Mouse (Mus musculus): Measurements from ENCODE around the gene Lrrc75b. TPM values are rescaled to one million over a fixed set of nuclear protein-coding genes. Genes with fewer than 3 reads are reported as not detected.
"Not testable (repeated sequence)": the region's sequence is repeated elsewhere in the genome, so short reads cannot be mapped to it uniquely, and the experiment has no call there.

Gene Lrrc75b
- polyA plus RNA-seq, 1 experiment: 1.1 TPM

- Histone ChIP-seq H3K4me3 (no peak overlapping the region), H3K36me3 (ENCODE audit: control insufficient read depth, insufficient read depth) (peaks cover 4% of the 10 kb centered on the region), H3K4me2 (ENCODE audit: low read depth) (no peak overlapping the region), H3K27me3 (ENCODE audit: control insufficient read depth, insufficient read depth, insufficient read length) (no peaks in the 10 kb centered on the region), H3ac (ENCODE audit: control insufficient read depth, insufficient read length) (no peak overlapping the region), H3K79me2 (ENCODE audit: control insufficient read depth, insufficient read depth) (peaks cover 19% of the 10 kb centered on the region)
- TF ChIP-seq MYOG (IDR thresholded peaks at IDR 0.05; ENCODE audit: control insufficient read depth in 1 of 3, insufficient read depth in 1 of 3, insufficient read length in 2 of 3, low read depth in 2 of 3): no peak
- TF ChIP-seq POLR2AphosphoS2 (IDR thresholded peaks at IDR 0.05; ENCODE audit: insufficient read length, low read depth): no peak
- no peak for TF ChIP-seq MAX (IDR thresholded peaks at IDR 0.05; ENCODE audit: low read depth)
- TF ChIP-seq CEBPB (IDR thresholded peaks at IDR 0.05; ENCODE audit: insufficient read depth, poor library complexity, severe bottlenecking): no peak
- no peak for TF ChIP-seq REST (IDR thresholded peaks at IDR 0.05; ENCODE audit: insufficient read depth, insufficient read length)
Observed at GRCm38 (mm10) chr10:75511060-75511459, 49.1 kb downstream of the Lrrc75b start.

GRCm38 (mm10) chr10:75510446-75510845 lies 49.7 kb downstream of the Lrrc75b start:
- Histone ChIP-seq H3ac (ENCODE audit: control insufficient read depth, insufficient read length) (no peak overlapping the region), H3K4me3 (no peak overlapping the region), H3K36me3 (ENCODE audit: control insufficient read depth, insufficient read depth) (peaks cover 4% of the 10 kb centered on the region), H3K79me2 (ENCODE audit: control insufficient read depth, insufficient read depth) (peaks cover 12% of the 10 kb centered on the region), H3K27me3 (ENCODE audit: control insufficient read depth, insufficient read depth, insufficient read length) (no peaks in the 10 kb centered on the region), H3K4me2 (ENCODE audit: low read depth) (no peak overlapping the region)
- TF ChIP-seq SRF (IDR thresholded peaks at IDR 0.05; ENCODE audit: control insufficient read depth, insufficient read length, low read depth): no peak
- TF ChIP-seq MYOD1 (IDR thresholded peaks at IDR 0.05; ENCODE audit: control insufficient read depth in 1 of 3, insufficient read length in 2 of 3, low read depth in 2 of 3): no peak
- no peak for TF ChIP-seq MAX (IDR thresholded peaks at IDR 0.05; ENCODE audit: low read depth)
- TF ChIP-seq MYOG (IDR thresholded peaks at IDR 0.05; ENCODE audit: control insufficient read depth in 1 of 3, insufficient read depth in 1 of 3, insufficient read length in 2 of 3, low read depth in 2 of 3): no peak
- no peak for TF ChIP-seq REST (IDR thresholded peaks at IDR 0.05; ENCODE audit: insufficient read depth, insufficient read length)

GRCm38 (mm10) chr10:75505928-75506327 lies 54.2 kb downstream of the Lrrc75b start:
- not testable (repeated sequence) for H3K4me3 ChIP-seq; H3K27me3 ChIP-seq (ENCODE audit: control insufficient read depth, insufficient read depth, insufficient read length); H3K4me2 ChIP-seq (ENCODE audit: low read depth); H3ac ChIP-seq (ENCODE audit: control insufficient read depth, insufficient read length); H3K36me3 ChIP-seq (ENCODE audit: control insufficient read depth, insufficient read depth); H3K79me2 ChIP-seq (ENCODE audit: control insufficient read depth, insufficient read depth)

- H3K36me3 ChIP-seq (ENCODE audit: control insufficient read depth, insufficient read depth): peaks cover 9% of the 10 kb centered on the region
- H3K27me3 ChIP-seq (ENCODE audit: control insufficient read depth, insufficient read depth, insufficient read length): no peaks in the 10 kb centered on the region
- no peaks in the 10 kb centered on the region for H3K79me2 ChIP-seq (ENCODE audit: control insufficient read depth, insufficient read depth)
- peak overlapping the region; percentile 42 for H3K4me2 ChIP-seq (ENCODE audit: low read depth)
- no peak overlapping the region for H3K4me3 ChIP-seq
- no peak overlapping the region for H3ac ChIP-seq (ENCODE audit: control insufficient read depth, insufficient read length)
- TF ChIP-seq SRF (IDR thresholded peaks at IDR 0.05; ENCODE audit: control insufficient read depth, insufficient read length, low read depth) (no peak), CEBPB (IDR thresholded peaks at IDR 0.05; ENCODE audit: insufficient read depth, poor library complexity, severe bottlenecking) (no peak), TCF3 (IDR thresholded peaks at IDR 0.05; ENCODE audit: insufficient read length, low read depth) (no peak), USF1 (IDR thresholded peaks at IDR 0.05; ENCODE audit: low read depth) (no peak), E2F4 (IDR thresholded peaks at IDR 0.05; ENCODE audit: insufficient read depth) (no peak), MAX (IDR thresholded peaks at IDR 0.05; ENCODE audit: low read depth) (no peak), POLR2A (IDR thresholded peaks at IDR 0.05; ENCODE audit: insufficient read length, low read depth) (no peak), MYOD1 (IDR thresholded peaks at IDR 0.05; ENCODE audit: control insufficient read depth in 1 of 3, insufficient read length in 2 of 3, low read depth in 2 of 3) (no peak), MYOG (IDR thresholded peaks at IDR 0.05; ENCODE audit: control insufficient read depth in 1 of 3, insufficient read depth in 1 of 3, insufficient read length in 2 of 3, low read depth in 2 of 3) (no peak), POLR2AphosphoS2 (IDR thresholded peaks at IDR 0.05; ENCODE audit: insufficient read length, low read depth) (no peak), REST (IDR thresholded peaks at IDR 0.05; ENCODE audit: insufficient read depth, insufficient read length) (no peak)
Observed at GRCm38 (mm10) chr10:75505130-75505495, 55.0 kb downstream of the Lrrc75b start.

- Histone ChIP-seq H3ac (ENCODE audit: control insufficient read depth, insufficient read length) (no peak overlapping the region), H3K27me3 (ENCODE audit: control insufficient read depth, insufficient read depth, insufficient read length) (no peaks in the 10 kb centered on the region), H3K36me3 (ENCODE audit: control insufficient read depth, insufficient read depth) (peaks cover 6% of the 10 kb centered on the region), H3K79me2 (ENCODE audit: control insufficient read depth, insufficient read depth) (no peaks in the 10 kb centered on the region), H3K4me2 (ENCODE audit: low read depth) (peak overlapping the region; percentile 42), H3K4me3 (no peak overlapping the region)
- no peak for TF ChIP-seq REST (IDR thresholded peaks at IDR 0.05; ENCODE audit: insufficient read depth, insufficient read length)
- peak in 1 of 3 experiments; percentile 18 for TF ChIP-seq MYOG (IDR thresholded peaks at IDR 0.05; ENCODE audit: control insufficient read depth in 1 of 3, insufficient read depth in 1 of 3, insufficient read length in 2 of 3, low read depth in 2 of 3)
- TF ChIP-seq MYOD1 (IDR thresholded peaks at IDR 0.05; ENCODE audit: control insufficient read depth in 1 of 3, insufficient read length in 2 of 3, low read depth in 2 of 3): peak in 1 of 3 experiments; percentile 39
Observed at GRCm38 (mm10) chr10:75504234-75505129, 55.6 kb downstream of the Lrrc75b start.

All from myocyte (in vitro differentiated cells).